Mouse (Mus musculus): ENCODE measurements around the gene Tmem256. TPM values are rescaled to one million over a fixed set of nuclear protein-coding genes. Genes with fewer than 3 reads are reported as not detected.
"Not testable (repeated sequence)": the region's sequence is repeated elsewhere in the genome, so short reads cannot be mapped to it uniquely, and the experiment has no call there.

Tmem256 gene
- total RNA-seq, 2 experiments from 2014 or later: 113 to 126 TPM

GRCm38 (mm10) chr11:69838714-69839104 lies 395 bp downstream of the Tmem256 start:
- intact Hi-C loops (cut with DNase I): loop anchor here (5.0 kb wide), 2 partner anchors 64 to 156 kb away; partner anchors contain the start of genes 2810408A11Rik, Neurl4 and Senp3
- no peak for DNase-seq (ENCODE audit: extremely low spot score in 1 of 2, low spot score in 2 of 2)
- peak overlapping the region; percentile 67 for H3K4me3 ChIP-seq

GRCm38 (mm10) chr11:69846198-69846680 lies 7.9 kb downstream of the Tmem256 start, which contains the start of gene Plscr3:
Plscr3 (plus strand) TSS chr11:69846376.
- intact Hi-C loops (cut with DNase I): no loop called here
- peak within 1 kb of the TSS; percentile 82 for H3K4me3 ChIP-seq
- TF ChIP-seq CTCF (IDR thresholded peaks at IDR 0.05): no peak
- peak; percentile 87 to 90 for DNase-seq (ENCODE audit: extremely low spot score in 1 of 2, low spot score in 2 of 2)
- peak within 1 kb of the TSS; percentile 88 for H3K27ac ChIP-seq

More at GRCm38 (mm10) chr11:69838714-69839104, 395 bp downstream of the Tmem256 start:
- TF ChIP-seq CTCF (IDR thresholded peaks at IDR 0.05): no peak
- H3K27ac ChIP-seq: peak overlapping the region; percentile 94

GRCm38 (mm10) chr11:69846738-69847688 lies 8.7 kb downstream of the Tmem256 start:
- no peak for TF ChIP-seq CTCF (IDR thresholded peaks at IDR 0.05)
- Histone ChIP-seq H3K4me3 (peak overlapping the region; percentile 82), H3K27ac (peak overlapping the region; percentile 88)
- no peak for DNase-seq (ENCODE audit: extremely low spot score in 1 of 2, low spot score in 2 of 2)
- intact Hi-C loops (cut with DNase I): no loop called here

DNA sequence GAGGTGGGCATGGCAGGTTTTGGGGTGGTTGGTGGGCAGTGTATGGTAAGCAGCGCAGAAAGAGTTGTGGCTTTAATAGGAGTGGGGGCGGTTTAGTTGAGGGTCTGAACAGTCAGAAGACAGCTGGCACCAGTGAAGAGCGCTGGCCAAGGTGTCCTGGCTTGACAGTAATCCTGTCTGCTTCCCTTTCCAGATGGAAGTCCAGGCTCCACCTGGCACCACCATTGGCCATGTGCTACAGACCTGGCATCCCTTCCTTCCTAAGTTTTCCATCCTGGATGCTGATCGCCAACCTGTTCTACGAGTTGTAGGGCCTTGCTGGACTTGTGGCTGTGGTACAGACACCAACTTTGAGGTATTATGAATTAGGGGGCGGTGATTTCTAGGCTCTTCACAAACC lies 9.7 kb downstream of the Tmem256 start:
- TF ChIP-seq CTCF (IDR thresholded peaks at IDR 0.05): no peak
- Histone ChIP-seq H3K4me3 (no peak overlapping the region), H3K27ac (no peak overlapping the region)
- no peak for DNase-seq (ENCODE audit: extremely low spot score in 1 of 2, low spot score in 2 of 2)
- intact Hi-C loops (cut with DNase I): no loop called here

DNA sequence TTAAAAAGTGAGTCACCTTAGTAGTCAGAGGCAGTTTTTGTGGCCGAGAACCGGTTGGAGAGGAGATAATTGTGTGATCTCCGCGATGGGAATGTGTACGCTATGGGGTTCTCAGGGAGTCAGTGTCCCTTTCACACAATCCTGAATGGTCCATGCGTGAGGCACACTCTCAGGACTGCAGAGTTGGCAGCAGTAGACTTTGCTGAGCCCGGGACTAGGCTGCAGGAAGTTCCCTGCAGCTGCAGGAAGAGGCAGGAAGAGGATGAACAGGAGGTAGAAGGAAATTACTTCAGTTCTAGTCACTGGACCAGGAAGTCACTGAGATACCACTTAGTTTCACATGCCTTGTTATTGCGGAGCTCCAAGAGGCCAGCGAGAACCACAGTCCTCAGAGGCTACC lies 10.8 kb downstream of the Tmem256 start:
- intact Hi-C loops (cut with DNase I): no loop called here
- Histone ChIP-seq H3K27ac (no peak overlapping the region), H3K4me3 (no peak overlapping the region)
- DNase-seq (ENCODE audit: extremely low spot score in 1 of 2, low spot score in 2 of 2): no peak
- no peak for TF ChIP-seq CTCF (IDR thresholded peaks at IDR 0.05)

- TF ChIP-seq CTCF (IDR thresholded peaks at IDR 0.05): no peak
- no peak for DNase-seq (ENCODE audit: extremely low spot score in 1 of 2, low spot score in 2 of 2)
- Histone ChIP-seq H3K27ac (no peak overlapping the region), H3K4me3 (no peak overlapping the region)
- intact Hi-C loops (cut with DNase I): no loop called here
Measured at GRCm38 (mm10) chr11:69849884-69850283, 11.6 kb downstream of the Tmem256 start.

DNA sequence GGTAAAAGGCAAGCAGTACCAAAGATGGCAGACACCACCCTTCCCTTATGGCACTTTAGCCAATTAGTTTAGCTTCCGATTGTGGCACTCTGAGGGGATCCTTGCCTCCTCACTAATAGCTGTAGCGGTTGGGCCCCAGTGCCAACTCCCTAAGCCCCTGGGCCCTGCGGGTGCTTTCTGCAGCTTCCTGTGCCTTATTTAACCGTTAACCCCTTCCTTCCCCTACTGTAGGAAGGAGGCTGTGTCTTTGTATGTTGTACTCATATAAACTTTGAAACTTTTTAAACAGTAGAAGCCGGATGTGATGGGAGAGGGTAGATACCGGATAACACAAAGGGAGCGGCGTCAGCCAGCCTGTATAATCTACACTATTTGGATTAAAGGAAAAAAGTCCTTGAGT lies 12.4 kb downstream of the Tmem256 start:
- Histone ChIP-seq H3K27ac (no peak overlapping the region), H3K4me3 (no peak overlapping the region)
- DNase-seq (ENCODE audit: extremely low spot score in 1 of 2, low spot score in 2 of 2): no peak
- intact Hi-C loops (cut with DNase I): no loop called here
- TF ChIP-seq CTCF (IDR thresholded peaks at IDR 0.05): no peak

- TF ChIP-seq CTCF (IDR thresholded peaks at IDR 0.05): no peak
- Histone ChIP-seq H3K27ac (no peak overlapping the region), H3K4me3 (no peak overlapping the region)
- intact Hi-C loops (cut with DNase I): no loop called here
- no peak for DNase-seq (ENCODE audit: extremely low spot score in 1 of 2, low spot score in 2 of 2)
Measured at GRCm38 (mm10) chr11:69853994-69854393, 15.7 kb downstream of the Tmem256 start.

GRCm38 (mm10) chr11:69854680-69855079 lies 16.4 kb downstream of the Tmem256 start:
- TF ChIP-seq CTCF (IDR thresholded peaks at IDR 0.05): no peak
- Histone ChIP-seq H3K4me3 (no peak overlapping the region), H3K27ac (no peak overlapping the region)
- intact Hi-C loops (cut with DNase I): no loop called here
- no peak for DNase-seq (ENCODE audit: extremely low spot score in 1 of 2, low spot score in 2 of 2)

- no peak for DNase-seq (ENCODE audit: extremely low spot score in 1 of 2, low spot score in 2 of 2)
- peak; percentile 46 for TF ChIP-seq CTCF (IDR thresholded peaks at IDR 0.05)
- Histone ChIP-seq H3K4me3 (no peak overlapping the region), H3K27ac (no peak overlapping the region)
- intact Hi-C loops (cut with DNase I): no loop called here
Measured at GRCm38 (mm10) chr11:69855347-69855746, 17.0 kb downstream of the Tmem256 start.

- no peak within 1 kb of the TSS for H3K4me3 ChIP-seq
- no peak for DNase-seq (ENCODE audit: extremely low spot score in 1 of 2, low spot score in 2 of 2)
- intact Hi-C loops (cut with DNase I): no loop called here
- H3K27ac ChIP-seq: no peak within 1 kb of the TSS
- TF ChIP-seq CTCF (IDR thresholded peaks at IDR 0.05): no peak
Measured at GRCm38 (mm10) chr11:69858113-69858998, 20.0 kb downstream of the Tmem256 start, which contains the start of gene Tnk1. Tnk1 (minus strand) TSS chr11:69858730.

- intact Hi-C loops (cut with DNase I): loop anchor here (5.0 kb wide), 1 partner anchor 51 kb away; no protein-coding TSS in a partner anchor
- H3K4me3 ChIP-seq; H3K27ac ChIP-seq; DNase-seq (ENCODE audit: extremely low spot score in 1 of 2, low spot score in 2 of 2): not testable (repeated sequence)
Measured at GRCm38 (mm10) chr11:69863729-69864128, 25.4 kb downstream of the Tmem256 start.
